Mouse (Mus musculus) thymus, adult 18-20 months (tissue): ENCODE measurements around the gene Vmn2r77.
"Not testable (repeated sequence)": the region's sequence is repeated elsewhere in the genome, so short reads cannot be mapped to it uniquely, and the experiment has no call there.

ENCODE experiments used
- DNase-seq, 2 experiments: peaks; one replicate each; pipeline ENCODE4 v3.0.0; 2022; ENCODE audit warnings: mixed read lengths in 2 of 2

The Vmn2r77 gene

GRCm38 (mm10) chr7:86794727-86795126 is at the start of gene Vmn2r77:
TSS of gene Vmn2r77 (plus strand) at chr7:86795027.
- DNase-seq, result no peak

GRCm38 (mm10) chr7:86760751-86761150 is 34.1 kb upstream of the Vmn2r77 start:
- DNase-seq, result no peak

- DNase-seq, result no peak
Measured at GRCm38 (mm10) chr7:86764628-86765027, 30.2 kb upstream of the Vmn2r77 start.

GRCm38 (mm10) chr7:86771621-86772020 is 23.2 kb upstream of the Vmn2r77 start:
- DNase-seq, result no peak

GRCm38 (mm10) chr7:86775617-86776325 is 19.1 kb upstream of the Vmn2r77 start, which contains the start of gene Folh1:
TSS of gene Folh1 (minus strand) at chr7:86775943.
- no peak for DNase-seq

- DNase-seq, result not testable (repeated sequence)
Measured at GRCm38 (mm10) chr7:86815241-86815640, 20.4 kb downstream of the Vmn2r77 start.

- not testable (repeated sequence) for DNase-seq
Measured at GRCm38 (mm10) chr7:86815716-86816115, 20.9 kb downstream of the Vmn2r77 start.

- DNase-seq, result no peak
Measured at GRCm38 (mm10) chr7:86816466-86816865, 21.6 kb downstream of the Vmn2r77 start.
